Mouse (Mus musculus) lung, adult 18-20 months (tissue): ENCODE results near the gene Hgd.
"Not testable (repeated sequence)": the region's sequence is repeated elsewhere in the genome, so short reads cannot be mapped to it uniquely, and the experiment has no call there.

Experiments
- DNase-seq, 2 experiments: peaks; one replicate each; pipeline ENCODE4 v3.0.0; 2022; ENCODE audit warnings: mixed read lengths in 2 of 2

Gene Hgd

DNA sequence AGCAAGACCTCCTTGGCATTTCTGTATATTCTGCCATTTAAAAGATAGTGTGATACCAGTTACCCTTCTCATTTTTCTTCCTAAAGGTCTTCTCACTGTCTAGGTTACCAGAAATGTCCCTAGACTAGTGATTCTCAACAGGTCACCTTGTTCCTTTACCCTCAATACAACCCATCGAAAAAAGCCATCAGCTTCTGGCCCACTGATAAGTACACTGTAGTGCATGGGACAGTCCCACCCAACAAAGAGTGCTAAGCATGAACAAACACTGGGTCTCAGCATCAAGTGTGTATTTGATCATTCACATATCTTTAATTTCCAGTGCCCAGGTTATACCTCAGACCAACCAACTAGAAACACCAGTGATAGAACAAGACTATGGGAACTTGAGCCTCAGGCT is 55.1 kb downstream of the Hgd start:
- DNase-seq, result no peak

DNA sequence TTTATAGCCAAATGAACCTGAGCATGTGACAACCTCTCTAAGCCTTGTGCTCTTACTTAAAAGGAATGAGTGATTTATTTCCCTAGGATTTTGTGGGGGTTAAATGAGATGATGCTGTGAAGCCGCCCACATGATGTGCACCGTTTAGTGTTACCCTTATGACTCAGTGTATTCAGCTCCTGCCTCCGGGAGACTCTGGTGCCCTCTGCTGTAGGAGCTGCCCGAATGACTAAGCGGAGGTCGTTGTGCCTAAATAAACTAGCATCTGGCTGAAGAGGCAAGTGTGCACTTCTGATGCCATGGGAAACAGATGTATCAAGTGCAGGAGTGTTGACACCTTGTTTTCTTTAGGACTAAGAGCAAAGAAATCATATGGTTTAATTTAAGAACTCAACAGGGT is 56.2 kb downstream of the Hgd start:
- DNase-seq, result no peak

DNA sequence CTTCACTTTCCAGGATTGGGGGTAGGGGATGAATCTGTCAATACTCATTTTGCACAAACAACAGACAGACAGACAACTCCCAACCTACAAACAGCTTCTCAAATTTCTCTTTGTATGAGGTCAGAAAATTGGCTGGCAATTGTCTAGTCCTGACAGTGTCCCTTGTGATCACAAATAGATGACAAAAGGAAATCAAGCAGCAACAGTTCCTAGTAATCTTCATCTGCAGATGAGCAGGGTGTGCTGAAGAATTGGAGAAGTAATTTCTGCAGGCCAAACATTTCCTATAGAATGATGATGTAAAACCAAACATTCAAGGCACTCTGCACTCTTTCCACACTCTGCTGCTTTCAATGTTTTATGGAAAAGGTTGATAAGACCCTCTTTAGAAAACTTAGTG is 57.8 kb downstream of the Hgd start:
- DNase-seq, result no peak

DNA sequence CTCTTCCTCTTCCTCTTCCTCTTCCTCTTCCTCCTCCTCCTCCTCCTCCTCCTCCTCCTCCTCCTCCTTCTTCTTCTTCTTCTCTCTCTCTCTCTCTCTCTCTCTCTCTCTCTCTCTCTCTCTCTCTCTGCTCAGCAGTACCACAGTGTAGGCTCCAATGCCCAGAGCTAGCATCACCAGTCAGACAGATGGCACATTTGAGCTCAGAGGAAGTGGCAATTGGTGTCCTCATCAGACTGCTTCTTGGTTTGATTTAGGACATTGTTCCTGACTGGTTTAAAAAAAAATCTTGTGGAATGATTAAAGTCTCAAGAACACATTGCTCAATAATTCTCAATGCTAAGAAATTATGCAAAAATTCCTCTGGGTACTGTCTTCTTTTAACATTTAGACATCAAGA is 60.6 kb downstream of the Hgd start:
- not testable (repeated sequence) for DNase-seq

DNA sequence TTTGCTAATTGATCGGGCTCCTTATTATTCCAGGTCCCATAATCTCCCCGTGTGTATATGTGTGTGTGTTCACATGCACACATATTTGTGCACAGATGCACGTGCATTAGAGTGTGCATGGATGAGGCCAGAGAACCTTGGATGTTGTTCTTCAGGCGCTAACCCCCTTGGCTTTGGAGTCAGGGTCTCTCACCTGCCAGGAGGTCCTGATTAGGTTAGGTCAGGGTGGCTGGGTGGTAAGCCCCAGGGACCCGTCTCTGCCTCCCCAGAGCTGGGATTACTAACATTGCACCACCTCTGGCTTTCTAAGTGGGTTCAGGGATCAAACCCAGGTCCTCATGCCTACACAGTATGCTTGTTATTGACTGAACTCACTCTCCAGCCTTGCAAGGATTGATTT is 64.5 kb downstream of the Hgd start:
- DNase-seq, result no peak

DNA sequence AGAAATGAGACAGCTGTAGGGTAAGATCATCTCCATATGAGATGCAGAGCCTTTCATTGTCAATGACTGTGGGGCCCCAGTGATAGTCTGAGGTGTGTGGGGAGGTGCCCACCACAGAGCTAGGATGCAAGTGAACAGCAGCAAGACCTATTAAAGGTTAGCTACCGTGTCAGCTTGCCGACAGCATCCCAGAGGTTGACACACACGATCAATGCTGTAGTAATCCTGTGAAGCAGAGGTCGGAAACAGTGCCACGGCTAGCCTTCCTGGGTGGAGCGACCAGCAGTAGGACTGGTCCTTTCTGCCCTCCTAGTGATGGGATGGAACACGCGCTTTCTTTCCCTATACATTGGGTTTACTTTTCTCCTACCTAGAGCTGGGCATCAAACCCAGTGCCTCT is 65.3 kb downstream of the Hgd start:
- no peak for DNase-seq

DNA sequence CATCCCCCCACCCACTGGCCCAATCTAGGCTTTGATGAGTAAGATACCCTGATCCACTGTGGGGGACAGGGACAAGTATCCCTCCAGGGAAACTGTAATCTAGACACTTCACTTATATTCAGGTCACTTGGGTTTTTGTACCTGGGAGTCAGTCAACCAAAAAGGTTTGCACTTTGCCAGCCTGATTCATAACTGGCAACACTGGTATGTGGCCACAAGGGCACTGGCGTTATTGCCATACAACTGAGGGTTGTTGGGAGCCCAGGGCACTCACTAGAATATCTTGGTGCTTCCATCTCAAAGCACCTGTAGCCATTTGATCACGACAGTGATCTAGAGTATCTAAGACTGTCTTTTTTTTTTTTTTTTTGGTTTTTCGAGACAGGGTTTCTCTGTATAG is 65.8 kb downstream of the Hgd start:
- no peak for DNase-seq

DNA sequence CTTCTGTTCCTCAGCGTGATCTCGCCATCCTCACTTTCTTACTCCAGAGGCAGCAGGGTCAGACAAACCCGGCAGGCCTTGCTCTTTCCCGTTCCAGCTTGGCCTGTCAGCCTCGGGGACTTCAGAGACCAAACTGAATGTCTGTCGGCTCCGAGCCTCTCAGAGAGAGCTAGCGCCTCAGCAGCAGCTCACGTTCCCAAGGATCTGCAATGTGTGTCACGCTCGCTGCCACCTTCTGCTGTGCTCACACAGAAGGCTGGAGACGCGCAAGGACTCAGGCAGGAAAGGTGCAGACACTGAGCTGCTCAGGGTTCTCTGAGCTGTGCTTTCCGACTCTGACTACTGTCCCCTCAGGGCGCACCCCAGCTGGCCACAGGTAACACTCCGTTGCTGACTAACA is 67.1 kb downstream of the Hgd start:
- DNase-seq, result no peak

DNA sequence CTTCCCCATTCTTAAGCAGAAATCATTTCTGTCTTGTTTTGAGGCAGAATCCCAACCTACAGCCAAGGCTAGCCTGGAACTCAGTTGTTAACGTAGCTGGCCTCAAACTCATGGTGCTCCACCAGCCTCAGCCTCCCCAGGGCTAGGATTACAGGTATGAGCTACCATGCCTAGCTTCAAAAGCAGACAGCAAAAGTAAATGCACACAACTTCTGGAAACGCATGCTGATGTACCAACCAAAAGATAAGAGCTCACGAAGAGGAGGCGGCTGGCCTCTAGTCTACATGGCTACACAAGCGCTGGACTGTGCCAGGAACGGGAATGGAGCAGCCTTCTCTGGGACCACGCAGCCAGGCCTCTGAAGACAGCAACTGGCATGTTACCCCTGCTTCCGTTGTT is 68.0 kb downstream of the Hgd start:
- no peak for DNase-seq

DNA sequence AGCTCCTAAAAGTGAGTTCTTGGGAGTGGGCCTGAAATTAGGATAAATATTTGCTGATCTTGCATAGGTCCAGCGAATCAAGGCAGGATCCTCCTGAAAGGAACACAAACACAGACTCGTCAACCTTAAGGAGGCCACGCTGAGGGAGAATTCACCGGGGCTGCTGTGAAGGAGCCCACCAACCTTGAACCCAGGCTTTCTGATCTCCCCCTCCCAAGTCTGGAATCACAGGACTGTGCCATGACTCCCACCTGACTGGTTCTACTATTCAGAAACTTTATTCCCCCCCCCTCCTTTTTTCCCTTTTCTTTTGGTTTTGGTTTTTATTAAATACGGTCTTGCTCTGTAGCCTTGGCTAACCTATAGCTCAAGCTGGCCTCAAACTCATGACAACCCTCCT is 69.1 kb downstream of the Hgd start:
- no peak for DNase-seq

DNA sequence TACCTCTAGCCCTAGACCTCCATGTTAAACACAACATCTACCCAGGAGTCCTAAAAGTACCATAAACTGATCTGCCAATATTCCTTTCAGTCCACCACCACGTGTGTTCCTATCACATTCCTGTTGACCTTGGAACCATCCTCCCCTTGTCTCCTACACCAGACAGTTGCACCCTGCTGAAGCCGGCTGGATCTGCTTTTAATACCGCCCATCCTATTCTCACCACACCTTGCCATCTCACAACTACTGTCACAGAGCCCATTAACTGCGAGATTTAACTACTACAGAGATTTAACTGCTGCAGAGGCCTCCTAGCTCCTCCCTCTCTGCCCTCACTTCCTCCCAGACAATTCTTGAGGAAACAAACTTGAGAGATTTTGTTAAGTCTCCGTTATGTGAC is 71.5 kb downstream of the Hgd start:
- DNase-seq, result no peak

DNA sequence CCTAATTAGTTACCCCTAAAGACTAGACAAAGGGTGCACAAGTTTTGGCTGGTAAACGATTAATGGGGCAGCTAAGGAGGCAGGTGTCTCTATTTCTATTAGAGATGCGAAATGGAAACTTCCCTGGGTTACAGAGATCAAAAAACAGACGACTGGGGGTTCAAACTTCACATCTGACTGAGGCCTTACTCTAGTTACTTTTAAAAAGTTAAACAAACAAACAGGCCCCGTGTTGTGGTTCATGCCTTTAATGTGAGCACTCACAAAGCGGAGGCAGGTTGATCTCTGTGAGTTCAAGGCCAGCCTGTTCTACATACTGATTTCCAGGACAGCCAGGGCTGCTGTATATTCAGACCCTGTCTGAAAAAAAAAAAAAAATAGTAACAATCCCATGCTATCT is 72.7 kb downstream of the Hgd start:
- no peak for DNase-seq

DNA sequence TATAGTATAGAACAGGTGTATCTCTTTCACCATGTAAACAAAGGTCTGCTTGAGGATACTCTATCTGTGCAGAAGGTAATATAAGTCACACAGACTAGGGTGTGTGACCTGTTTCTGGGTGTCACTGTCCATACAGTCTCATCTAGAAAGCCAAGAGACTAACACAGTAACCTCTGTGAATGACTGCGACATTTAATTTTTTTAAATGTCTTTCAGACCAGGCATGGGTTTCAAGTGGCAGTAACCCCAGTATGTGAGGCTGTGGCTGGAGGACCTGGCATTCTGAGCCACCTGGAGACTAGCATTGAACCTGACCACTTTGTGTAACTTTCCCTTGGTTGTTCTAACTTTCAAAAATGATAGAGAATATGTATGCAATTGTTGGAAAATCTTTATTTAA is 73.1 kb downstream of the Hgd start:
- DNase-seq, result no peak

DNA sequence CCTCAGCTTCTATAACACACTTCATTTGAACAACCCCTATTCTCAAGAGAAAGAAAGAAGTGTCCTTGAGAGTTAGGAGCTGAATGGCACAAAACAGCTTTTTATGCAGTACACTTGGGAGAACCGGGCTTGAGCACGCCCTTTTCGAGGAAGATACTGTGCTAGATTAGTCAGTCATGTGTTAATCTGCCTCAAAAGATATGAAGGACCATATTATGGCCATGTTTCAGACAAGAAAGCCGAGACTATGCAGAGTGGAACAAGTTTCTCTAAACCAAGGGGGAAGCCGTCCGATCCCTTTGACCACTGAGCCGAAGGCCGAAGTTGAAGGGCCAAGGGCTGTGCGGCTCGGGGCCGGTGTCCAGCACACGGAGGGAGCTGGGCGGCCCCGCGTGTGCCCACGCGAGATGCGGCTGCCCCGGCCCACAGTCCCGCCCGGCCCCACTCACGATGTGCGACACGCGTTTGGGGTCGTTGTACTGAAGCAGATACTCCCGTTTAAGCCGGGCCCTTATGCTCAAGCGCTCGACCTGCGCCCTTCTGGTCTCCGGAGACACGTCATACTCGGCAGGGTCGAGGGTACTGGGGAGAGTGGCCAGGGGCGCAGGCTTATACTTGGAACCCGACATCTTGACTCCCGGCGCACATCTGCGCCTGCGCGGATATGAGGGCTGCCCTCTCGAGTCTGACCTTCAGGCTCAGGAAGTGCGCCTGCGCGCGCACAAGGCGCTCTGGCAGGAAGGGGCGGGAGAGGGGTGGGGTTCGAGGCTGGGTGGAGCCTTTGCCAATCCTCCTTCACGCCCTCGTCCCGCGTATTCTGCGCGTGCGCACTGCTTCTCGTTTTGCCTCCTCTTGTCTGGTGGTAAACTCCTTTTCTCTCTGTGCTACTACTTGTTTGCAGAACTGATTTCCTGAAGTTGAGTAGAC is 74.0 kb downstream of the Hgd start, which contains the start of gene Ndufb4:
TSS of gene Ndufb4 (minus strand) at position 723 of the 927 bp plus-strand sequence.
- peak; percentile 95 to 96 for DNase-seq

DNA sequence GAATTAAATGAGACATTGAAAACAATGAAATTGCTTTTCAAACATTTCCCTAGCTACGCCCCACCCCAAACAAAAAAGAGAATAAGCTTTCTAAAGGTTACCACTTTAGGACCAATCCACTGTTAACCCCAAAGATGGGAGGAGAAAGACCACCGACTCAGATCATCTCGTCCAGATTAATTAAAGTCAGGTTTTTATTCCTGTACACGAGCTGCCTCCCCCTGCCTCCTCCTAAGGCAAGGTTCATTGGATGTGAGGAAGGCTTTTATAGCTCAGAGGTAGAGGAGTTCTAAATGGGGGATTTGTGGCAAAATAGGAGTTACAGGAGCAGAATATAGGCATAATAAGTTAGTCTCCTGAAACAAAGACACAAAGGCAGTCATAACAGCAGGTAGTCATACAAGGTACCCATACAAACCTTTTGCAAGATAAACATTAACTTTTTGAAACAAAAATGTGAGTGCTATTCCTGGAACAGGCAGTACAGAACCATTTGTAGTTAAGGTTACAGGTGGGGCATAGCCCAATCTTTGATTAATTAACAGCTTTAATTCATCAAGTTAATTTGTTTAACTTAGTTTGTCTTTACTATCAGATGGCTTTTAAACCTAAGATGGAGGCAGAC is 75.0 kb downstream of the Hgd start:
- no peak for DNase-seq

DNA sequence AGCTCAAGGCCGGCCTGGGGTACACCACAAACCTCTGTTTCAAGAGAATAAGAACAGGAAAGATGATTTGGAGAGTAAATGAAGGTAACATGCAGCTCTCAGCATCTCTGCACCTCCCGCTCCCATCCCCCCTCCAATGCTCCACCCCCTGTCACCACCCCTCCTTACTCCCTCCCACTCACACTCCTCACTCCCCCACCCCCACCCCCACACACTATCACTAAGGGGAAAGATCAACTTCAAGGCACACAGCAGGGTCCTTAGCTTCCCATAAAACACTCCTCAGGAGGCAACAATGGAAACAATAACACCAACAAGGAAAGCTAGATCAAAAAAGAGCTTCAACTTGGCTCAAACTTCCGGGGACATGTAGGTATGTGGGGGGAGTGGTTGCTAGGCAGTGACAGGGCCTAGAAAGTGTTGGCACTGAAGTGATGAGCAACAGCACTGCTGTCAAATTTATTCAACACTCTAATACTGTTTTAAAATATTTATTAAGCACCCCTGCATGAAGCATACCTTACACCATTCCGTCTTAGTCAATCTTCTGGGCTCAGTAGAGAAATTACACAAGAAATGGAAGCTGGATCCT is 75.9 kb downstream of the Hgd start:
- DNase-seq, result no peak

DNA sequence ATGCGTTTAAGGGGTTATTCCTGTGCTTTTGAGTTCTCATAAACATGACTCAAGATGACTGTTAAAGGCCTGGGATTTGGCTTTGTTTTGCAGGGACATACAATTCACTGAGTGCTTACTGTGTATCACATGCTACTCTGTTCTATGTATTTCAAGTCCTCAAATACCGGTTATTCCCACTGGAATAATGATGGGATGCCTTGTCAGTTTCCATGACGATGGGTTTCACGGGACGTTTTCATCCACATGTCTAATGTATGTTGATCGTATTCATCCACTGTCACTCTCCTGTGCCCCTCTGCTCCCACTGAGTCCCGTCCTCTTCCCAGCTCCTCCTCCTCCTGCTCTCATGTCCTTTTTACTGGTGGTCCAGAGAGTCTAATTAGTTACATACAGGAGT is 76.8 kb downstream of the Hgd start:
- no peak for DNase-seq

DNA sequence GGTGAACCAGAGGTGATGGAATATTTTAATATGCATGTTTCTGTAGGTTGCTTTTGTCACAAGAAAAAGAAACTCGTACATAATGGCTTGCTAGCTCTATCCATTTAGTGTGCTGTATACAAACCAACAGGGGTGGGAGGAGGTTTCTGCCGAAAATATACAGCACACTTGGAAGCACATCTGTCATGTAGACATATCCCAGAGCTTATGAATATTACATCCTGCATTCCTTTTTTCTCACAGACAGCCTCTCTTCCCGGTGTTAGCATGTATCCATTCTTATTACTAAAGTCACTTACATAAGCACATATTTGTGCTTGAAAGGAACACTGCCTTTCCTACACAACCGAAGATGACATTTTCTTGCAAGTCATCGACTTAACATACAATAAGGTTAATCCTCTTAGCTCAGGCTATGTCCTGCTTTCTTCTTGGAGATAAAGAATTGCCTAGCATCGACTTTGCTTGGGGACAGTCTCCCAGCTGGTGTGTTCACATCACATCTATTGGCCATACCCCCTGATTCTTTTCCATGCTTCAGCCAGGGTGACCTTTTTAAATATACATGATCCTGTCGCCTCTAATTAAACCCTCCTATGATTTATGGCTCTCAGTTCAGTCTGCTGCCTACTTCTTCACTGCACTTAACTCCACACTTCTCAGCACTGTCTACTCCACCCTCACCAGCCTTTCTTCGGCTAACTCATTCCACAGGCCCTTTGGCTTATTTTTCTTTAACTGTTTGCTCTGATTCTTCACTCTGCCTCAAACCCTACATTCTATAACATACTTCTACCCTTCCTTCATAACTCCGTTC is 83.9 kb downstream of the Hgd start:
- DNase-seq, result no peak

DNA sequence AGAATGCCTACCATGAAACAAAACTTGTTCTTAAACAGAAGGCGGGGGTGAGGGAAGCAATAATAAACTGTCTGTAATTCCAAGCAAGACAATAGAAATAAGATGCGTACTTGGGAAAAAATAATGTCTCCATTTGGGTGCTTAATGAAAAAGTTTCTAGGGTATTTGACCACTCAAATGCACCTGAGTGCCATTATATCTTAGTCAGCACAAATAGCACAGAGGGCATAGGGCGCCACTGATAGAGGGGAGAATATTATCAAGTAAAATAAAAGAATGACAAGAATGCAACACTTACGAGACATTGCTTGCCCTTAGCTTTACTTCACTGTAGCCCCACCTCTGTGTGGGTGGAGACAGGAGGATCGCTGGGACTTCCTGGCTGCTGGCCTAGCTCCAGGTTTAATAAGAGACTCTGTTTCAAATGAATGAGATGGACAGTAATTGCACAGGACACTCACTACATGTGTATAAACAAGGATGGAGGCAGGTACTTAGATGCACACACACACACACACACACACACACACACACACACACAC is 85.5 kb downstream of the Hgd start:
- DNase-seq, result no peak

DNA sequence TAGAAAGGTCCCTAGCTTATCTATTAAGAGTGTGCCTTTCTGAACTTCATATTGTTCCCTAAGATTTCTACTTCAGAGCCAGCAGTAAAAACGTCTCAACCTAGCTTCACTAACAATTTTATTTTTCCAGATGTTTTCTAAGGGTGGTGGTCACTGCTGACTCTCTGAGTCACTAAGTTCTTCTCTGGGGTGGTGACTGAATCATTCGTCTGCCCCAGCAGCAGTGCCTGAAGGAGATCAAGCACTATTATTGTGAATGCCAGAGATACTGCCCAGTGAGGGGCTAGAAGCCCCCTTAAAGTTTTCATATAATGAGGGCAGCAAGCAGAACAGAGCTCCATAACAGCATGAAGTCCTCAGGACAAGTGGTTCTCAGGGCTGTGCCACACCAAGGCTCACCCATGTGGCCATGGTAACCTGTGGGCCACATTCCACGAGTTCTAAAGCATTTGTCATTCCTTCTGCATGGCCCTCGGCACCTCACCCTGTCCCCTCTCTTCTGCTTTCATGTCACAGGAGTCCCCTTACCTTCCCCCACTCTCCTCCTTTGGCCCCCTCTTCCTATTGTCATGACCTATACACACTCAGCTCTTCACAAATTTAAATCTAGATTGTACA is 90.8 kb downstream of the Hgd start:
- DNase-seq, result no peak

DNA sequence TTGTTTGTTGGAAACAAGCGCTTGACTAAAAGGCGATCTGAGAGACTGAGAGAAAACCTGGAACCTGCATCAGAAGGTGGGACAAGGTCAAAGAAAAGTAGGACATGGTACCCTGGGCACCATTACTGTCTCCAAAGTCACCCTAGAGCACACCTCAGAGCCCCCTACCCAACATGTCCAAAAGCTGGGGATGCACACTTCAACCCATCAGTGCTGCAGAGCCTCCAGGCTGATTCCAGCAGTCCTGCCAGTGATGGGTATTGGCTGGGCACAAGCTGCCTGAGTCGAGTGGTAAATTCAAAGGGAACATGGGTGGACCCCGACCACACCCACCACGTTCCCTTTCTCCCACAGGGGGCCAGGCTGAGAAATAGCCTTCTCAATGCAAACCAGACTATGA is 95.4 kb downstream of the Hgd start:
- no peak for DNase-seq

DNA sequence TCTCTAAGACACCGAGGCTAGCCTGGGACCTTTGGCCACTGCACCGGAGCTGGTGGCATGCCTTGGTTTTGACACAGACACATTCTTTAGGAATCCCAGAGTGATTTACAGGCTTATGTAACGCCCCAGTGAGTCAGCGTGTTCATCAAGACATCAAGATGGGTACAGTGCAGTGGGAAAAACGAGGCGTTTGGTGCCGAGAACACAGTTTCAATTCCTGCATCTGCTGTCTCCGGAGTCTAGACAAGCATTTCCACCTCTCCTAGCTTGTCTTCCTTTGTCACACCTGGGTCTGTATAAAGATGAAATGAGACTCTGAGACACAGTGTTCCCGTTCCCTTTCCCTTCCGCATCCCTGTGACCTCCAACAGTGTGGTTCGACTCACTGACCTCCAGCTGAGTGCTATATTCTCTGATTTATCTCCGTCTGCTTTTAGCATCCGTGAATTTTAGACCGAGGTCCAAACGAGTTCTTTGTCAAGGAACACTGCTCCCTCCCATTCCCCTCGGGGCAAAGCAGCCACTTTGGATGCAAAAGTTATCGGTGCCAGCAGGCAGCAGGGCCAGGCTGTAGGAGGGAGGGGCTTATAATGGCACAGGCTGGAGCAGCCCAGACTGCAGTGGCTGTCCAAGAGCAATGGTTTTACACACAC is 96.2 kb downstream of the Hgd start:
- DNase-seq, result no peak
